Mouse (Mus musculus) heart, embryonic 11.5 days (tissue): ENCODE measurements at regions not wholly inside any gene's neighbourhood (a gene's known extent, or its start where the extent isn't known, plus 50 kb on each side); places are given as distances from the start of the nearest gene placed in this dataset.

Experiments used
- ATAC-seq: fragments of 200-750 bp; cut with Nextera tagmentation; replicated peaks from 2 replicates; pipeline ENCODE4 v1.8.0; 2017; ENCODE audit warnings: moderate library complexity; ENCODE audit not compliant: insufficient number of reproducible peaks, low FRiP score, low TSS enrichment
- H3K27ac ChIP-seq: fragments of 300-500 bp; sonication (generic); 2 replicates; pipeline ENCODE4 v1.5.1; 2014; ENCODE audit warnings: mild to moderate bottlenecking, low read depth, low read length
- H3K27me3 ChIP-seq: fragments of 300-500 bp; sonication (generic); 2 replicates; pipeline ENCODE4 v1.6.1; 2014; ENCODE audit warnings: mild to moderate bottlenecking, low read length, mixed read lengths; ENCODE audit not compliant: control insufficient read depth, insufficient read depth
- H3K36me3 ChIP-seq: fragments of 300-500 bp; sonication (generic); 2 replicates; pipeline ENCODE4 v1.6.1; 2014; ENCODE audit warnings: mild to moderate bottlenecking, low read length, moderate library complexity, mixed read lengths; ENCODE audit not compliant: control insufficient read depth, insufficient read depth
- H3K4me1 ChIP-seq: fragments of 300-500 bp; sonication (generic); 2 replicates; pipeline ENCODE4 v1.6.1; 2014; ENCODE audit warnings: low read length; ENCODE audit not compliant: control insufficient read depth, insufficient read depth
- H3K4me2 ChIP-seq: fragments of 300-500 bp; sonication (generic); 2 replicates; pipeline ENCODE4 v1.6.1; 2014; ENCODE audit warnings: mild to moderate bottlenecking, moderate library complexity
- H3K4me3 ChIP-seq: fragments of 300-500 bp; sonication (generic); 2 replicates; pipeline ENCODE4 v1.5.1; 2014; ENCODE audit warnings: low read depth, low read length
- H3K9ac ChIP-seq: fragments of 300-500 bp; sonication (generic); 2 replicates; pipeline ENCODE4 v1.6.1; 2014; ENCODE audit warnings: mild to moderate bottlenecking, low read depth, low read length, moderate library complexity
- H3K9me3 ChIP-seq: fragments of 300-500 bp; sonication (generic); replicated peaks from 2 replicates; pipeline ENCODE4 v1.6.1; 2016; ENCODE audit warnings: low read length; ENCODE audit not compliant: control insufficient read depth
- WGBS: fragments of 180-500 bp; shearing (Covaris S2); extraction: QIAGEN DNeasy Blood & Tissue Kit; methylation state at CpG from one replicate; pipeline ENCODE4 v1.1.7; 2014; ENCODE audit not compliant: insufficient replicate concordance; 5-methylcytosine and 5-hydroxymethylcytosine counted together

DNA sequence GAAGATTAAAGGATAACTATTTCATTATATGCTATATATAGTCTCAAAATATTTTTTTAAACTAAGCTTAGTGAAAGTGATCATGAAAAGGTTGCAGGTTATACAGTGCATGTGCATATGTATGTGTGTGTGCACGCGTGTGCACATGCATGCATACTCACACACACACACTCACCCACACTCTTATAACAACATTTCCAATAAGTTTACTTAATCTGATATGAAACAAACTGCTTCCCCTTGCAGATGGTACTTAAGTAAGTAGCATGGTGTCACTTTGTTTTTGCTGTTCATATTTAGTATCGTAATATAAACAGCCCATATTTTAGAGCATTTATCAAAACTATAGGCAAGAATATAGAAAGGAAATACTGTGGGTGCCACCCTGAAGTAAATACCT, 275.0 kb downstream of the Gm5447 start:
- Histone ChIP-seq H3K27ac (no peak overlapping the region), H3K9ac (no peak overlapping the region), H3K4me2 (no peak overlapping the region), H3K9me3 (no peaks in the 10 kb centered on the region), H3K4me1 (no peaks in the 10 kb centered on the region), H3K27me3 (no peaks in the 10 kb centered on the region; the same call in 1 of the 2 replicates), H3K4me3 (no peak overlapping the region), H3K36me3 (no peaks in the 10 kb centered on the region)
- ATAC-seq = no peak
- WGBS = 97% methylated on average over 3 of the region's 3 CpGs

DNA sequence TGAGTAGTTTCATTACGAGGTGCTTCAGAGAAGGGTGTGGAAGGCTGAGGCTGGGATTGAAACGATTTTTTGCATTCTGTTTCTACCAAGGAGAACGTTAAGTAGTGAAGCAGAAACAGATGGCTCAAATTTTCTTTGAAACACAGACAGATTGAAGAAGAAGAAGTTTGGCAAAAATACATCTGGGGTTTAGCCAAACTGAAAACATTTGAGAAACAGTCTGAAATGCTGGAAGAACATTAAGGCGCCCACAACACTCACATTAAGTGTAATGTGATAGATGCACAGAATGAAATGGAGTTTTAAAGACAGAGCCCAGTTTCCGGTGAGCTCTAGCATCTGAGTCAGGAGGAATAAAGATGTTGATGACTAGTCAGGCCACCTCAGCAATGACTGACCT, 275.5 kb downstream of the Gm5447 start:
- WGBS = 74% methylated on average over 5 of the region's 5 CpGs
- Histone ChIP-seq H3K9ac (no peak overlapping the region), H3K9me3 (no peaks in the 10 kb centered on the region), H3K4me3 (no peak overlapping the region), H3K4me2 (no peak overlapping the region), H3K4me1 (no peaks in the 10 kb centered on the region), H3K36me3 (no peaks in the 10 kb centered on the region), H3K27me3 (no peaks in the 10 kb centered on the region; the same call in 1 of the 2 replicates), H3K27ac (no peak overlapping the region)
- ATAC-seq = no peak

DNA sequence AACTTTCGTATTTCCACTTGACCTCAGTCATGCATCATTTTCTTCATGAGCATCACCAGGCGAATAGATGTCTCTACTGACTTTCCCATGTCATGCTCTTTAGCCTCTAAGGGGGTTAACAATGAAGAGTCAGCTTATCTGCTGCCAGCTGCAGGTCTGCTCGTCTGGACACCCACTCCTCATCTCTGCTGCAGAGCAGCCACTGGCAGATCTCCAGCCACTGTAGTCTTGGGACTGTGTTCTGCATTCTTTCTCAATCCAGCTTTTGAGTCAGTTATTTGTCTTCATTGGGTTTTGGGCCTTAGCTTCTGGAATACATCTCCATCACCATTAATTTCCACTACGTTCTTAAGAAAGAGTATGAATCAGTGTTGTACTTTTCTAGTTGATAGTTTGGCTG, 280.0 kb downstream of the Gm5447 start:
- H3K9ac ChIP-seq = no peak overlapping the region
- no peaks in the 10 kb centered on the region for H3K9me3 ChIP-seq
- no peak for ATAC-seq
- no peaks in the 10 kb centered on the region for H3K36me3 ChIP-seq
- no peak overlapping the region for H3K4me3 ChIP-seq
- no peaks in the 10 kb centered on the region; the same call in 1 of the 2 replicates for H3K27me3 ChIP-seq
- no peak overlapping the region for H3K27ac ChIP-seq
- no peak overlapping the region for H3K4me2 ChIP-seq
- no peaks in the 10 kb centered on the region for H3K4me1 ChIP-seq
- 61% methylated on average over 4 of the region's 4 CpGs for WGBS

GRCm38 (mm10) chr13:31254744-31255143, 280.7 kb downstream of the Gm5447 start:
- WGBS = 80% methylated on average over 3 of the region's 3 CpGs
- Histone ChIP-seq H3K27me3 (no peaks in the 10 kb centered on the region; the same call in 1 of the 2 replicates), H3K9ac (no peak overlapping the region), H3K36me3 (no peaks in the 10 kb centered on the region), H3K4me3 (no peak overlapping the region), H3K27ac (no peak overlapping the region), H3K9me3 (no peaks in the 10 kb centered on the region), H3K4me2 (no peak overlapping the region), H3K4me1 (no peaks in the 10 kb centered on the region)
- ATAC-seq = no peak

GRCm38 (mm10) chr13:31255506-31255905, 281.5 kb downstream of the Gm5447 start:
- no peaks in the 10 kb centered on the region for H3K4me1 ChIP-seq
- no peak overlapping the region for H3K4me3 ChIP-seq
- H3K9me3 ChIP-seq = no peaks in the 10 kb centered on the region
- no peaks in the 10 kb centered on the region; the same call in 1 of the 2 replicates for H3K27me3 ChIP-seq
- no peak overlapping the region for H3K4me2 ChIP-seq
- no peak overlapping the region for H3K9ac ChIP-seq
- WGBS = 81% methylated on average over 3 of the region's 3 CpGs
- no peak for ATAC-seq
- H3K27ac ChIP-seq = no peak overlapping the region
- H3K36me3 ChIP-seq = no peaks in the 10 kb centered on the region

- H3K27me3 ChIP-seq = peaks cover 11% of the 10 kb centered on the region; the same call in 1 of the 2 replicates
- H3K4me3 ChIP-seq = no peak overlapping the region
- H3K36me3 ChIP-seq = no peaks in the 10 kb centered on the region
- no peaks in the 10 kb centered on the region for H3K4me1 ChIP-seq
- 63% methylated on average over 3 of the region's 3 CpGs for WGBS
- H3K27ac ChIP-seq = no peak overlapping the region
- no peak for ATAC-seq
- H3K9me3 ChIP-seq = no peaks in the 10 kb centered on the region
- no peak overlapping the region for H3K4me2 ChIP-seq
- H3K9ac ChIP-seq = no peak overlapping the region
Observed at GRCm38 (mm10) chr13:31267865-31268264, 288.1 kb upstream of the Foxq1 start.

- no peak for ATAC-seq
- Histone ChIP-seq H3K9ac (no peak overlapping the region), H3K9me3 (no peaks in the 10 kb centered on the region)
Observed at GRCm38 (mm10) chr13:31276005-31276644, 279.8 kb upstream of the Foxq1 start.

GRCm38 (mm10) chr13:31290630-31291029, 265.3 kb upstream of the Foxq1 start:
- H3K27me3 ChIP-seq = peaks cover 35% of the 10 kb centered on the region
- H3K36me3 ChIP-seq = no peaks in the 10 kb centered on the region
- WGBS = 85% methylated on average over 7 of the region's 7 CpGs
- H3K9me3 ChIP-seq = no peaks in the 10 kb centered on the region
- H3K27ac ChIP-seq = no peak overlapping the region
- H3K4me1 ChIP-seq = no peaks in the 10 kb centered on the region
- no peak overlapping the region for H3K4me2 ChIP-seq
- H3K4me3 ChIP-seq = no peak overlapping the region
- no peak overlapping the region for H3K9ac ChIP-seq
- no peak for ATAC-seq

More at GRCm38 (mm10) chr13:31276005-31276644, 279.8 kb upstream of the Foxq1 start:
- Histone ChIP-seq H3K4me2 (no peak overlapping the region), H3K4me3 (no peak overlapping the region), H3K4me1 (0 out of 2 replicates have a peak, but pooled peaks cover 2% of the 10 kb centered on the region), H3K27me3 (peaks cover 8% of the 10 kb centered on the region), H3K36me3 (no peaks in the 10 kb centered on the region), H3K27ac (no peak overlapping the region)
- 45% methylated on average over 6 of the region's 6 CpGs for WGBS
